Mouse (Mus musculus): ENCODE measurements around the gene Umodl1. TPM values are rescaled to one million over a fixed set of nuclear protein-coding genes. Genes with fewer than 3 reads are reported as not detected.

Umodl1 gene
- polyA plus RNA-seq, 1 experiment, result 0.10 TPM

DNA sequence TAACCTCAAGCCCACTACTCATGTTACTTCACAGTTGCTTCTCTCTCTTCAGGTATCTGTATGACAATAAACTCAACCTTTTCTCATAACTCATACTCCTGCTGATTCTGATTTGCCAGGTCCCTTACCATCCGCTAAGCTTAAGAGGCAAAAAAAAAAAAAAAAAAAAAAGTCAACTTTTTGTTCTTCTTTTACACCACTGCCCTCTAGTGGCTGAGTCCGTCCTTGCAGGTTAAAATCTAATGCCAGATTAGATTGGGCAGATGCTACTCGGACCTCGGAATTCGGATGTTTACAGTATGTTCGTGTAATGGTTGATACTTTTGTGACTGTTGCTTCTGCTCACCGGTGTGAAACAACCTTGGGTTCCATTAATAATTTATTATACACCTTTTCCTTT is 3.7 kb upstream of the Umodl1 start:
- peak; percentile 81 for DNase-seq (ENCODE audit: low read depth)
- TF ChIP-seq POLR2A (IDR thresholded peaks at IDR 0.05; ENCODE audit: borderline replicate concordance, extremely low read depth, insufficient read depth, insufficient read length, poor library complexity, severe bottlenecking) (no peak), CTCF (IDR thresholded peaks at IDR 0.05; ENCODE audit: borderline replicate concordance, extremely low read depth, insufficient read depth, insufficient read length) (peak; percentile 62; the same call in 1 of the 2 replicates)

DNA sequence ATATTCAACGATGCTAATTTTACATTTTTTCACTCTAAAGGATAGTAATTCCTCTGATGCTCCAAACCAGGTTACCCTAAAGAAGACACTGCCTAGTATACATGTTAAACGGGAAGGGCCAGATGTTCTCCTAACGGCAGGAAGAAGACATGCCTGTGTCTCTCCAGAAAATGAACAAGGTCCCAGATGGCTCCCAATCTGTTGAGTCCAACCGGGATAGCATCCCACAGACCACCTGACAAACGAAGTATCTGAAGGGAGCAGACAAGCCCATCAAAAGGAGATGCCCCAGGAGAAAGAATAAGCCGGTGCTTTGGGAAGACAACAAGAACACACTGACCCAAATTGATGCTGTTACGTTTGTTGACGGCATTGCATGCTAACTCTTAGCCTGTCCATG is 2.8 kb upstream of the Umodl1 start:
- peak; percentile 41 for DNase-seq (ENCODE audit: low read depth)
- TF ChIP-seq CTCF (IDR thresholded peaks at IDR 0.05; ENCODE audit: borderline replicate concordance, extremely low read depth, insufficient read depth, insufficient read length) (no peak), POLR2A (IDR thresholded peaks at IDR 0.05; ENCODE audit: borderline replicate concordance, extremely low read depth, insufficient read depth, insufficient read length, poor library complexity, severe bottlenecking) (no peak)

DNA sequence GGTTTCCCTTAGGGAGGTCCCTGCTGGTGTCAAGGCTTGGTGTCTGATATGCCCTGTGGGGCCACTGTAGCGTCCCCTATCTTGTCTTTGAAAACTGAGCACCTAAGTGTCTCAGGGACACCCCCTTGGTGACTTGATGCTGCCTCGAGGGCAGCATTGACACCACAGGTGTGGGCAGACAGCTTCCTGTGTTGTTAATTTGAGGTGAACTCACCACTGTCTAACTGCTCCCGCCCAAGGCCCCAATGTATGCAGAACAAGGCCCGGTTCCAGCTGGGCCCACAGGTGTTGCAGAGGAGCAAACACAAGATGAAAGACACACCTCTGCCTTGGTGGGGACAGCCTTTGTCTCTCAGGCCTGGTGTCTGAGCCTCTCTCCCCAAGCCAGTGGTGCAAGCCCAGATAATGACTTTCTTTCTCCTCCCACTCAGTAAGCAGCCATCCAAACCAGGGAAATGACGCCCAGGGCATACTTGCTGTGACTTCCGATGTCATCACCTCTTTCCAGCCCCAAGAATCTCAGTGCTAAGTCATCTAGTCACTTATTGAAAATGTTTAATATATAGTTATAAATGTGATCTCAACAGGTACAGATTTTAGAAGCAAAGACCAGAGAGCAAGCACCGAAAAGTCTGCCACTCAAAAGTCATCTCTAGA is 7.6 kb downstream of the Umodl1 start:
- DNase-seq (ENCODE audit: low read depth), result no peak
- TF ChIP-seq POLR2A (IDR thresholded peaks at IDR 0.05; ENCODE audit: borderline replicate concordance, extremely low read depth, insufficient read depth, insufficient read length, poor library complexity, severe bottlenecking), result no peak
- TF ChIP-seq CTCF (IDR thresholded peaks at IDR 0.05; ENCODE audit: borderline replicate concordance, extremely low read depth, insufficient read depth, insufficient read length), result no peak

DNA sequence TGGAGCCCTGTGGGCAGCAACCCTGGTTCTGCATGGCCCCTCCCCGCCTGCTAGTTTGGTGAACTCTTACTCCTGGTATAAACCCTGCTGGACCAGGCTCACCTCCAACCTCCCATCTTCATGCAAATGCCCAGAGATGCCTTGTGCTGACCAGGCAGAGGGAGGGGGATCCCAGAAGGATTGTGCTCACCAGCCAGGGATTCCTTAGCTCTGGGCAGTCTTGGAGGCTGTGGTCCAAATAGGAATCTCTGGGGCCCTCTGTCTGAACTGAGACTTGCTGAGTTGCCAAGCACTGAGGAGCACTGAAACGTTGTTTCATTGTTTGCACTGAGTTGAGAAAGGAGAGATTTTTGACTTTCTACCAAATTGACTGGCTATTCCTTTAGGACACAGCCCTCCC is 8.4 kb downstream of the Umodl1 start:
- TF ChIP-seq POLR2A (IDR thresholded peaks at IDR 0.05; ENCODE audit: borderline replicate concordance, extremely low read depth, insufficient read depth, insufficient read length, poor library complexity, severe bottlenecking) (no peak), CTCF (IDR thresholded peaks at IDR 0.05; ENCODE audit: borderline replicate concordance, extremely low read depth, insufficient read depth, insufficient read length) (no peak)
- DNase-seq (ENCODE audit: low read depth), result no peak

DNA sequence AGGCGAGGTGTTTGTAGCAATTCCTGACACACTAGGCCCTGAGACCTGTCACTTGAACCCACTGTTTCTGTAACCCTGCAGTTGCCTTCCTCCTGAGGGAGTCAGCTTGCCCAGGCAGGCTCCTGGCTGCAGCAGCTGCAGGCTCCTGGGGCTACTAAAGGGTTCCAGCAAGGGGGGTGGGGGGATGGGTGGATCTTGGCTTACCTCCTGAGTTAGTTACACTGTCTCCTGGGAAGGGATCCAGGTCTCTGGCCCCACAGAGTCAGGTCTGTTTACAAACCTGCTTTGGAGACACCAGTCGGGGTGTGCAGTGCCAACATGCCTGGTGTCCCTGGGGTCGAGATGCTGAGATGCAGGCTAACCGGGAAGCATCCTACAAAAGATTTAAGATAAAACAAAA is 15.5 kb downstream of the Umodl1 start:
- peak; percentile 57 for DNase-seq (ENCODE audit: low read depth)
- no peak for TF ChIP-seq POLR2A (IDR thresholded peaks at IDR 0.05; ENCODE audit: borderline replicate concordance, extremely low read depth, insufficient read depth, insufficient read length, poor library complexity, severe bottlenecking)
- no peak for TF ChIP-seq CTCF (IDR thresholded peaks at IDR 0.05; ENCODE audit: borderline replicate concordance, extremely low read depth, insufficient read depth, insufficient read length)

DNA sequence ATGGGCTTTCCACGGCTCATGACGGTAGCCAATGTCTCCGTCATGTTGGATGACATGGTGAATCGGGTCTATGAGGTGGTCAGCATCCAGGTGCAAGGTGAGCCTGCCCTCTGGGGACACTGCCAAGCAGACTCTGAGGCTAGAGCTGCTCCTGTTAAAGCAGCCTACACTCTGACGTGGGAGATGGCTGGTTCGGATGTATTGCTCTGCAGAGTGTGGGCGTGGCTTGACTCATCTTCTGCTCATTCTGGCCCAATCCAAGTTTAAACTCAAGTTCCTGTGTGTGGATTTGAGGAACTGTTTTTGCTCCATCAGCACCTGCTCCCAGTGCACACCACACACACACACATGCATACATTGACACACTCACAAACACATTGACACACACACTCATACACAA is 17.4 kb downstream of the Umodl1 start:
- no peak for DNase-seq (ENCODE audit: low read depth)

DNA sequence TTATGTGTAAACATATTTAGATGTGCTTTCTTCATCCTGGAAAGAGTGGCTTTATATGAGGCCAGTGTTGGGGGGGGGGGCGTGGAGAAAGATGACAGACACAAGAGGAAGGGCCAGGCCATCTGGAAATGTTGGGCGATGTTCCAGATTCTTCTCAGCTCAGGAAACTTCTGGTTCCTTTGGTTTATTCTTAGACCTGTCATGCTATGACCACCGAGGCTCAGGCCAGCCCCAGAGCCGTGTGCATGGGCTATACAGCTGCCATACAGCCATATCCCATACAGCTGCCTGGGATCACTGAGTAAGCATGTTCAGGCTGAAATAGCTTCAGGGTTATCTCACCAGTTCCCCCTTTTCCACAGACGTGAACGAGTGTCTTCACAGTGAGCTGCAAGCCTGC is 18.9 kb downstream of the Umodl1 start:
- TF ChIP-seq POLR2A (IDR thresholded peaks at IDR 0.05; ENCODE audit: borderline replicate concordance, extremely low read depth, insufficient read depth, insufficient read length, poor library complexity, severe bottlenecking) (no peak), CTCF (IDR thresholded peaks at IDR 0.05; ENCODE audit: borderline replicate concordance, extremely low read depth, insufficient read depth, insufficient read length) (no peak)
- peak; percentile 17 for DNase-seq (ENCODE audit: low read depth)

More for the DNA sequence above, 17.4 kb downstream of the Umodl1 start:
- TF ChIP-seq CTCF (IDR thresholded peaks at IDR 0.05; ENCODE audit: borderline replicate concordance, extremely low read depth, insufficient read depth, insufficient read length) (no peak), POLR2A (IDR thresholded peaks at IDR 0.05; ENCODE audit: borderline replicate concordance, extremely low read depth, insufficient read depth, insufficient read length, poor library complexity, severe bottlenecking) (no peak)

DNA sequence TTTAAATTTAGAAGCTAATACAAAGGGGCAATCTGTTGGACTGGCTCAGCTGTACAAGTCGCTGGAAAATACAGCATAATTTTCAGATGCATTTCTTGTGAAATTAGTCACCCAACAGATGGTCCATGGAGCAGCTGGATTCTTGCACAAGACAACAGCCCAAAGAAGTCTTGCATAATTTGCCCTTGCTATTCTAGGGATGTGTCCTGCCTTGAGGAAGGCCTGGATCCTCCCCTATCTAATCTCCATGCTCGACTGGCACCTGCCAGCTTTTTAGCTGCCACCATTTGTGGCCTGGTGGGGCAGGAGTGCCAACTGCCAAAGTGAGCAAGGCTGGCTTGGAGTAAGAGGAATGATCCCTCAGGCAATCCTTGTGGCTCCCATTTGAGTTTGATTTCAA is 22.9 kb downstream of the Umodl1 start:
- DNase-seq (ENCODE audit: low read depth), result peak; percentile 52
- TF ChIP-seq CTCF (IDR thresholded peaks at IDR 0.05; ENCODE audit: borderline replicate concordance, extremely low read depth, insufficient read depth, insufficient read length), result no peak
- TF ChIP-seq POLR2A (IDR thresholded peaks at IDR 0.05; ENCODE audit: borderline replicate concordance, extremely low read depth, insufficient read depth, insufficient read length, poor library complexity, severe bottlenecking), result no peak

DNA sequence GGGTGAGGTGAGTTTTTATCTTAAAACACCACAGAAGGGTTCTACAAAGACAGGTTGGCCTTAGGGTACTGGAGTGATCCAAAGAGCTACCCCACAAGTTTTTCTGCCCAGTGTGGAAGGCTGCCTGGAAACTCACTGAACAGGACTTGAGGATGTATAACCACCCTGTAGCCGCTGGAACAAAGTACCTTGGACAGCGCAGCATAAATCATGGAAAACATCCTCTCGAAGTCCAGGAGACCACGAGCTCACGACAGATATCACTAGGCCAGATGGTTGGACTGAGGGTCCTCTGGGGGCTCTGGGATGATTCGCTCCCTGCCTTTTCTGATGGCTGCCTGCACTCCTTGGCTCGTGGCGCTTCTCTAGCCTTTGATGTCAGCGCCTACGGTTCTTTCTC is 24.1 kb downstream of the Umodl1 start:
- DNase-seq (ENCODE audit: low read depth), result no peak
- no peak for TF ChIP-seq POLR2A (IDR thresholded peaks at IDR 0.05; ENCODE audit: borderline replicate concordance, extremely low read depth, insufficient read depth, insufficient read length, poor library complexity, severe bottlenecking)

DNA sequence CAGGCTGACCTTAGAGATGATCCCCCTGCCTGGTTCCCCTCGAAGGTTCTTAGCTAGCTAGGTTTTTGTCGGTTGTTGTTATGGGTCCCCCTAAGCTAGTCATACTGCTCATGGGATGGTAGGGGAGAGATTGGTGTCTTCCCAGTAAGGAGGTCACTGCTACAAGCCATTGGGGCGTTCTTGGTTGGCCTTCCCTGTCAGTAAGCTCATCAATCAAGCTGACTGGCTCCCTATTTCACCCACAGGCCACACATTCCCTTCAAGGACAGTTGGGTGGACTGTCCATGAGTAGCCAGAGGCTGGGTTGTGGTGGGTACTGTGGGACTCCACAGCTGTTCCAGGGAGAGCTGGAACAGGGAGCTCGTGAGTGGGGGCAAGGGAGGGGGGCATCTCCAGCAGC is 29.1 kb downstream of the Umodl1 start:
- DNase-seq (ENCODE audit: low read depth), result no peak
- TF ChIP-seq CTCF (IDR thresholded peaks at IDR 0.05; ENCODE audit: borderline replicate concordance, extremely low read depth, insufficient read depth, insufficient read length), result no peak
- TF ChIP-seq POLR2A (IDR thresholded peaks at IDR 0.05; ENCODE audit: borderline replicate concordance, extremely low read depth, insufficient read depth, insufficient read length, poor library complexity, severe bottlenecking), result no peak

DNA sequence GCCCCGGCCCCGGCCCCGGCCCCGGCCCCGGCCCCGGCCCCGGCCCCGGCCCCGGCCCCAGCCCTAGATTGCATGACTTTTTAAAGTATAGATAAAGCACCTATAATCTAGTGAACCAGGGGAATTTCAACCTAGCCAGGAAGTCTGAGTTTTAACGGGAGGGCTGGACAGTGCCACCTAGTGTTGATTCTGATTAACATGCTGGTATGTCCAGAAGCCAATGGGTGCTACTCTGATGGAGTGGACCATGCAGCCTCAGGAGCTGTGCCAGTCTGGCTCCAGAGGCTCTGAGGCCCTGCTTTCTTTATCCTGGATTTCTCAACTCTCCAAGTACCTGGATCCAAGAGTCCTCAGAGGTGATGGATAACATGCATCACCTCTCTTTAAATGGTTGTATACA is 35.8 kb downstream of the Umodl1 start:
- TF ChIP-seq POLR2A (IDR thresholded peaks at IDR 0.05; ENCODE audit: borderline replicate concordance, extremely low read depth, insufficient read depth, insufficient read length, poor library complexity, severe bottlenecking) (no peak), CTCF (IDR thresholded peaks at IDR 0.05; ENCODE audit: borderline replicate concordance, extremely low read depth, insufficient read depth, insufficient read length) (peak; percentile 73; the same call in 1 of the 2 replicates)
- peak; percentile 60 for DNase-seq (ENCODE audit: low read depth)

DNA sequence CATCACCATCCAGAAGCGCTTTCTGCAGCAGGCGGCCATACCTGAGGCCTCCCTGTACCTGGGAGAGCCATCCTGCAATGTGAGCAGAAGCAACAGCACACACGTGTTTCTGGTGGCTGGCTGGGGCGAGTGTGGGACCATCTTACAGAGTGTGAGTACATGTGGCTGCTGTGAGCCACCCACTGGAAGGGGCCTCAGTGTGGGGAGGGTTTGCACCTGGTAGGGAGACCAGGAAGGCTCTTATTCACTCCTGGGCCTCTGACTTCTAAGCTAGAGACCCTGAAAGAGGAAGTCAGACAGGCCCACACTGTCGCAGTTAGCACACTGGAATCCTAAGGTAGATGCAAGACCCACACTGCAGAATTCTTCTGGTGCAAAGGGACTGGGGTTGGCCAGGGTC is 41.9 kb downstream of the Umodl1 start:
- TF ChIP-seq CTCF (IDR thresholded peaks at IDR 0.05; ENCODE audit: borderline replicate concordance, extremely low read depth, insufficient read depth, insufficient read length), result no peak
- no peak for TF ChIP-seq POLR2A (IDR thresholded peaks at IDR 0.05; ENCODE audit: borderline replicate concordance, extremely low read depth, insufficient read depth, insufficient read length, poor library complexity, severe bottlenecking)
- no peak for DNase-seq (ENCODE audit: low read depth)
